Mouse (Mus musculus) liver, adult 2 months (tissue): ENCODE results near the gene Sipa1l2.

Source experiments
- CTCF ChIP-seq: fragments of 200-500 bp; IDR thresholded peaks from 2 replicates; pipeline ENCODE4 v1.5.1; 2011; ENCODE audit warnings: low read depth, low read length, control low read depth
- POLR2A ChIP-seq: fragments of 200-500 bp; IDR thresholded peaks from 2 replicates; pipeline ENCODE4 v1.6.1; 2011; ENCODE audit warnings: low read length, control low read depth; ENCODE audit not compliant: insufficient read depth; ENCODE audit errors: extremely low read depth

DNA sequence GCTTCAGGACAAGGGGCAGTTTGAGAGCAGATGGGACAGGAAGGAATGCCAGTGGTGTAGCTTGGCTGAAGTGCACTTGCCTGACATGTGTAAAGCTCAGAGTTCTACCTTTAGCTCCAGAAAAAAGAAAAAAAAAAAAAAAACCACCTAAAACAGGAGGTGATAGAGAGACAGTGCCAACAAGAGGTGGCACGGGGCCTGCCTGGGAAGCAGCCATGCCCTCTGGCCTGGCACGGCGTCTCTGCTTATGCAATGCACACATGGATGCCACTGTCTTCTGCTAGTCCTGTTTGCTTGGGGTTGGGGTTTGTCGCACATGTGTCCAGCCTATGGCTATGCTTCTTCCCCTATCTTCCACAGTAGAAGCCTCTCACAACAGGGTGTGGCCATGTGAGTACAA, 2.6 kb upstream of the Sipa1l2 start:
- no peak for TF ChIP-seq POLR2A
- TF ChIP-seq CTCF, result no peak
